Mouse (Mus musculus): Measurements from ENCODE around the gene Taf12. TPM values are rescaled to one million over a fixed set of nuclear protein-coding genes. Genes with fewer than 3 reads are reported as not detected.

The Taf12 gene
- polyA plus RNA-seq, 1 experiment from 2014 or later, result 51.7 TPM

GRCm38 (mm10) chr4:132256384-132256783 is 17.8 kb upstream of the Taf12 start:
- Histone ChIP-seq H3K4me3 (no peak overlapping the region), H3K27me3 (no peaks in the 10 kb centered on the region), H3K27ac (no peak overlapping the region), H3K9ac (no peak overlapping the region), H3K9me3 (no peaks in the 10 kb centered on the region), H3K4me1 (peaks cover 13% of the 10 kb centered on the region; the same call in 1 of the 2 replicates), H3K36me3 (peaks cover 5% of the 10 kb centered on the region), H3K4me2 (replicated peaks) (no peak overlapping the region)
- ATAC-seq (ENCODE audit: insufficient number of reproducible peaks, insufficient read depth, low FRiP score, low TSS enrichment), result no peak
- 97% methylated on average over 3 of the region's 3 CpGs for whole genome bisulfite sequencing

GRCm38 (mm10) chr4:132259248-132259647 is 14.9 kb upstream of the Taf12 start:
- Histone ChIP-seq H3K4me2 (replicated peaks) (no peak overlapping the region), H3K9me3 (no peaks in the 10 kb centered on the region), H3K4me3 (no peak overlapping the region), H3K27ac (no peak overlapping the region), H3K9ac (peak overlapping the region; percentile 15; the same call in 1 of the 2 replicates), H3K4me1 (peaks cover 15% of the 10 kb centered on the region), H3K36me3 (no peaks in the 10 kb centered on the region), H3K27me3 (no peaks in the 10 kb centered on the region)
- ATAC-seq (ENCODE audit: insufficient number of reproducible peaks, insufficient read depth, low FRiP score, low TSS enrichment), result no peak
- WGBS, result 95% methylated on average over 4 of the region's 4 CpGs

- Histone ChIP-seq H3K9me3 (no peaks in the 10 kb centered on the region), H3K9ac (peak overlapping the region; percentile 97), H3K36me3 (no peaks in the 10 kb centered on the region), H3K4me2 (replicated peaks) (peak overlapping the region; percentile 74), H3K27me3 (no peaks in the 10 kb centered on the region), H3K27ac (peak overlapping the region; percentile 96), H3K4me1 (peaks cover 15% of the 10 kb centered on the region), H3K4me3 (peak overlapping the region; percentile 87)
- peak; percentile 76 for ATAC-seq (ENCODE audit: insufficient number of reproducible peaks, insufficient read depth, low FRiP score, low TSS enrichment)
- WGBS, result under 1% methylated on average over 40 of the region's 64 CpGs
Observed at GRCm38 (mm10) chr4:132260404-132261379, 13.5 kb upstream of the Taf12 start.

- no peaks in the 10 kb centered on the region for H3K9me3 ChIP-seq
- H3K36me3 ChIP-seq, result no peaks in the 10 kb centered on the region
- peak; percentile 83 for ATAC-seq (ENCODE audit: insufficient number of reproducible peaks, insufficient read depth, low FRiP score, low TSS enrichment)
- H3K4me3 ChIP-seq, result peak within 1 kb of the TSS; percentile 87
- peak within 1 kb of the TSS; percentile 96 for H3K27ac ChIP-seq
- H3K9ac ChIP-seq, result peak within 1 kb of the TSS; percentile 97
- peak within 1 kb of the TSS; percentile 74 for H3K4me2 ChIP-seq (replicated peaks)
- WGBS, result 16% methylated on average over 41 of the region's 49 CpGs
- H3K27me3 ChIP-seq, result no peaks in the 10 kb centered on the region
- peaks cover 15% of the 10 kb centered on the region for H3K4me1 ChIP-seq
Observed at GRCm38 (mm10) chr4:132261514-132262357, 12.4 kb upstream of the Taf12 start, which contains the start of gene Gmeb1. TSS of gene Gmeb1 (minus strand) at chr4:132261602.

- Histone ChIP-seq H3K4me2 (replicated peaks) (no peak overlapping the region), H3K9ac (no peak overlapping the region), H3K27ac (peak overlapping the region; percentile 96; the same call in 1 of the 2 replicates), H3K9me3 (no peaks in the 10 kb centered on the region), H3K36me3 (no peaks in the 10 kb centered on the region), H3K27me3 (no peaks in the 10 kb centered on the region), H3K4me3 (no peak overlapping the region), H3K4me1 (peaks cover 15% of the 10 kb centered on the region)
- ATAC-seq (ENCODE audit: insufficient number of reproducible peaks, insufficient read depth, low FRiP score, low TSS enrichment), result no peak
- 73% methylated on average over 5 of the region's 5 CpGs for WGBS
Observed at GRCm38 (mm10) chr4:132262358-132262616, 11.9 kb upstream of the Taf12 start.

- WGBS, result 93% methylated on average over 7 of the region's 7 CpGs
- no peak overlapping the region for H3K9ac ChIP-seq
- peaks cover 15% of the 10 kb centered on the region for H3K4me1 ChIP-seq
- H3K36me3 ChIP-seq, result no peaks in the 10 kb centered on the region
- H3K4me3 ChIP-seq, result no peak overlapping the region
- H3K27me3 ChIP-seq, result no peaks in the 10 kb centered on the region
- H3K4me2 ChIP-seq (replicated peaks), result no peak overlapping the region
- H3K27ac ChIP-seq, result no peak overlapping the region
- no peak for ATAC-seq (ENCODE audit: insufficient number of reproducible peaks, insufficient read depth, low FRiP score, low TSS enrichment)
- no peaks in the 10 kb centered on the region for H3K9me3 ChIP-seq
Observed at GRCm38 (mm10) chr4:132263313-132263712, 10.9 kb upstream of the Taf12 start.

- Histone ChIP-seq H3K4me3 (no peak overlapping the region), H3K4me2 (replicated peaks) (no peak overlapping the region), H3K9me3 (no peaks in the 10 kb centered on the region), H3K27ac (no peak overlapping the region), H3K4me1 (peaks cover 2% of the 10 kb centered on the region; the same call in 1 of the 2 replicates), H3K27me3 (no peaks in the 10 kb centered on the region), H3K36me3 (no peaks in the 10 kb centered on the region), H3K9ac (no peak overlapping the region)
- 78% methylated on average over 3 of the region's 3 CpGs for WGBS
- no peak for ATAC-seq (ENCODE audit: insufficient number of reproducible peaks, insufficient read depth, low FRiP score, low TSS enrichment)
Observed at GRCm38 (mm10) chr4:132266835-132267349, 7.3 kb upstream of the Taf12 start.

GRCm38 (mm10) chr4:132268871-132269739 is 5.1 kb upstream of the Taf12 start:
- Histone ChIP-seq H3K9ac (no peak overlapping the region), H3K4me2 (replicated peaks) (no peak overlapping the region), H3K9me3 (no peaks in the 10 kb centered on the region), H3K4me1 (peaks cover 5% of the 10 kb centered on the region; the same call in 1 of the 2 replicates), H3K4me3 (no peak overlapping the region), H3K27ac (peak overlapping the region; percentile 67), H3K36me3 (no peaks in the 10 kb centered on the region), H3K27me3 (no peaks in the 10 kb centered on the region)
- no peak for ATAC-seq (ENCODE audit: insufficient number of reproducible peaks, insufficient read depth, low FRiP score, low TSS enrichment)
- WGBS, result 12% methylated on average over 6 of the region's 6 CpGs

GRCm38 (mm10) chr4:132269740-132270560 is 4.2 kb upstream of the Taf12 start:
- Histone ChIP-seq H3K4me3 (peak overlapping the region; percentile 25), H3K4me1 (peaks cover 5% of the 10 kb centered on the region; the same call in 1 of the 2 replicates), H3K4me2 (replicated peaks) (peak overlapping the region; percentile 45), H3K27ac (peak overlapping the region; percentile 94), H3K27me3 (no peaks in the 10 kb centered on the region), H3K36me3 (no peaks in the 10 kb centered on the region), H3K9ac (no peak overlapping the region), H3K9me3 (no peaks in the 10 kb centered on the region)
- under 1% methylated on average over 35 of the region's 35 CpGs for WGBS
- ATAC-seq (ENCODE audit: insufficient number of reproducible peaks, insufficient read depth, low FRiP score, low TSS enrichment), result peak; percentile 50

- no peaks in the 10 kb centered on the region for H3K27me3 ChIP-seq
- peaks cover 12% of the 10 kb centered on the region; the same call in 1 of the 2 replicates for H3K4me1 ChIP-seq
- H3K9me3 ChIP-seq, result no peaks in the 10 kb centered on the region
- ATAC-seq (ENCODE audit: insufficient number of reproducible peaks, insufficient read depth, low FRiP score, low TSS enrichment), result no peak
- H3K27ac ChIP-seq, result no peak overlapping the region
- peak overlapping the region; percentile 91 for H3K4me2 ChIP-seq (replicated peaks)
- peak overlapping the region; percentile 69; the same call in 1 of the 2 replicates for H3K4me3 ChIP-seq
- no peaks in the 10 kb centered on the region for H3K36me3 ChIP-seq
- H3K9ac ChIP-seq, result peak overlapping the region; percentile 84; the same call in 1 of the 2 replicates
- WGBS, result 61% methylated on average over 2 of the region's 2 CpGs
Observed at GRCm38 (mm10) chr4:132273166-132273565, 1.0 kb upstream of the Taf12 start.

Data from embryonic facial prominence, embryonic 12.5 days (tissue).